Mouse (Mus musculus) neural tube, embryonic 14.5 days (tissue): ENCODE data around the gene Sgpl1. TPM values are rescaled to one million over a fixed set of nuclear protein-coding genes. Genes with fewer than 3 reads are reported as not detected.

Experiments used
- ATAC-seq: fragments of 200-750 bp; cut with Nextera tagmentation; 2 replicates; pipeline ENCODE4 v1.8.0; 2017; ENCODE audit warnings: low read depth, mild to moderate bottlenecking, moderate TSS enrichment, moderate library complexity
- H3K27ac ChIP-seq: fragments of 300-500 bp; sonication (generic); 2 replicates; pipeline ENCODE4 v1.5.1; 2014; ENCODE audit warnings: low read depth, mild to moderate bottlenecking, control low read depth, low read length, moderate library complexity, mixed read lengths
- H3K27me3 ChIP-seq: fragments of 300-500 bp; sonication (generic); 2 replicates; pipeline ENCODE4 v1.6.1; 2014; ENCODE audit warnings: low read length; ENCODE audit not compliant: control insufficient read depth, insufficient read depth
- H3K36me3 ChIP-seq: fragments of 300-500 bp; sonication (generic); 2 replicates; pipeline ENCODE4 v1.6.1; 2014; ENCODE audit warnings: low read length, mixed read lengths; ENCODE audit not compliant: control insufficient read depth, insufficient read depth
- H3K4me1 ChIP-seq: fragments of 300-500 bp; sonication (generic); 2 replicates; pipeline ENCODE4 v1.6.1; 2014; ENCODE audit warnings: low read length; ENCODE audit not compliant: control insufficient read depth, insufficient read depth
- H3K4me2 ChIP-seq: fragments of 300-500 bp; sonication (generic); 2 replicates; pipeline ENCODE4 v1.6.1; 2014; ENCODE audit warnings: mild to moderate bottlenecking, low read depth, low read length, control low read depth
- H3K4me3 ChIP-seq: fragments of 300-500 bp; sonication (generic); 2 replicates; pipeline ENCODE4 v1.5.1; 2014; ENCODE audit warnings: low read depth, low read length, control low read depth, mixed read lengths
- H3K9ac ChIP-seq: fragments of 300-500 bp; sonication (generic); replicated peaks from 2 replicates; pipeline ENCODE4 v1.6.1; 2014; ENCODE audit warnings: low read depth, mild to moderate bottlenecking, control low read depth, low read length, mixed read lengths
- H3K9me3 ChIP-seq: fragments of 300-500 bp; sonication (generic); 2 replicates; pipeline ENCODE4 v1.6.1; 2016; ENCODE audit warnings: low read length; ENCODE audit not compliant: control insufficient read depth
- WGBS: fragments of 180-500 bp; shearing (Covaris S2); extraction: QIAGEN DNeasy Blood & Tissue Kit; methylation state at CpG from one replicate; pipeline ENCODE4 v1.1.7; 2014; 5-methylcytosine and 5-hydroxymethylcytosine counted together
- polyA plus RNA-seq: library from polyadenylated mRNA; unstranded; fragments of >200 nt; fragmentation: Nextera tagmentation; extraction: Ambion mirVana; gene quantifications from 2 replicates; pipeline ENCODE4 v1.2.1, GENCODE M21; 2014

Gene Sgpl1
- polyA plus RNA-seq, 1 experiment from 2014 or later = 47.9 TPM

DNA sequence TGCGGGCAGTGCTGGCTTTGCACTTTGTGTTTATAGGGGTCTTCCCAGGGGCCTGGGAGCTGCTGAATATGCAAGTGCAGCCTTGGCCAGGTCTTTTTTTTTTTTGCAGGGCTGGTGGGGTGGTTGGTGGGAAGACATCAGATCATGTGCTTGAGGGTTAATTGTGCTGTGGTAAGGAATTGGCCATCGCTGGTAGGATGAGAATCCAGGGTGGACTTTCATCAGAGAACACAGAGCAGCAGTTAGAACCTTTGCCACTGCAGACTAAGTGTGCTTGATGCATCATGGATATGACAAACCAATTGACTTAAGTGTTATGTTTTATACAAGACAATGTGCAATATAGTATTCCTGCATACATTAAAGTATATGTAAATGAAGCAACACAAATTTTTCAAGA lies 62.1 kb downstream of the Sgpl1 start:
- Histone ChIP-seq H3K4me1 (peaks cover 9% of the 10 kb centered on the region; the same call in 1 of the 2 replicates), H3K36me3 (no peaks in the 10 kb centered on the region), H3K27me3 (no peaks in the 10 kb centered on the region), H3K4me2 (no peak overlapping the region), H3K4me3 (no peak overlapping the region), H3K27ac (no peak overlapping the region), H3K9ac (no peak overlapping the region), H3K9me3 (no peaks in the 10 kb centered on the region)
- no peak for ATAC-seq
- WGBS = 99% methylated on average over 2 of the region's 2 CpGs

DNA sequence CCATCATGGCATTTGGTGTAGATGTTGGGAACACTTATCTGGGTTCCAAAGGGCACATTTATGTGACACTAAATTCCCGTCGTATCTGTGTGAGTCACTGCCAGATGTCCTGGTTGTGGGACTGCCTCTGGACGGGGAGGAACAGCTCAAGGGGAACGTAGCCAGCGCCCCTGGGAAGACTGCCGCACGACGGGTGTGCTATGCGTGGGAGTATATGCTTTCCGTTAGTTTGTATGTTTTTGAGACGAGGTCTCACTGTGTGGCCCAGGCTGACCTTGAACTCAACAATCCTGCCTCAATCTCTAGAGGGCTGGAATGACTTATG lies 66.6 kb downstream of the Sgpl1 start:
- Histone ChIP-seq H3K27me3 (no peaks in the 10 kb centered on the region), H3K9me3 (no peaks in the 10 kb centered on the region), H3K4me1 (no peaks in the 10 kb centered on the region), H3K36me3 (no peaks in the 10 kb centered on the region), H3K27ac (no peak overlapping the region; the same call in 1 of the 2 replicates), H3K4me2 (peak overlapping the region; percentile 16), H3K4me3 (no peak overlapping the region), H3K9ac (no peak overlapping the region)
- no peak for ATAC-seq
- WGBS = 68% methylated on average over 11 of the region's 11 CpGs

DNA sequence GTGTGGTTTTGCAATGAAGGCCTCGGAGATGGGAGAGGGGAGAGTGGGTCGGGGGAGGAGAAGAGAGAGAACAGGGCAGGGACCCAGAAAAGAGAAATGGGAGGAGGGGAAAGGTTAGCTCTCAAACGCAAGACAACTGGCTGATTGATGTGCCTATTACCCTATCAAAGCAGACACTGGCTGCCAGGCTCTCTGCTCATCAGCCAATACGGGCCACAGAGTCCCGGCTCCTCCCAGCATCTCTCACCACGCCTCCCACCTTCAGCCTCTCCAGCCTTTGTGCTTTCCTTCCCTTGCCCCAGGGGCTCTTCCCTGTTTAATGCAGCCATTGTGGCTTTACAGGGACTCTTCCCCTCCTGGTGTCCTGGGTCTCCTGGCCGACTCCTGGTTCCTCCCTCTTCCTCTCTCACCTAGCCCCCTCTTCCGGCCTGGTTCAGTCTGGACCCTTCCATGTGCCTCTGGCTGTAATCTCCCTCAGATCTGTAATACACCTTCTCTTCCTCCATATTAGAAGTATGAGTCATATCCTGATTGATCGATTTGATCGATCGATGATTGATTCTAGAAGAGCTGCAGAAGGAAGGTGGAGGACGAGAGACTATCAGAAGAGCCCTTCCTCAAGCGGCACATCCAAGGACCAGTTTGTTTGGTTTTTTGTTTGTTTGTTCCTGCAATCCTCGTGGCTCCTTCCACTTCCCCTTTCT lies 67.1 kb downstream of the Sgpl1 start:
- Histone ChIP-seq H3K4me3 (no peak overlapping the region), H3K27ac (peak overlapping the region; percentile 55), H3K4me1 (no peaks in the 10 kb centered on the region), H3K27me3 (no peaks in the 10 kb centered on the region), H3K4me2 (peak overlapping the region; percentile 16), H3K9ac (0 out of 2 replicates have a peak overlapping the region, but pooled peaks have one; percentile 17), H3K36me3 (no peaks in the 10 kb centered on the region), H3K9me3 (no peaks in the 10 kb centered on the region)
- peak; percentile 97 for ATAC-seq
- 36% methylated on average over 14 of the region's 14 CpGs for WGBS

DNA sequence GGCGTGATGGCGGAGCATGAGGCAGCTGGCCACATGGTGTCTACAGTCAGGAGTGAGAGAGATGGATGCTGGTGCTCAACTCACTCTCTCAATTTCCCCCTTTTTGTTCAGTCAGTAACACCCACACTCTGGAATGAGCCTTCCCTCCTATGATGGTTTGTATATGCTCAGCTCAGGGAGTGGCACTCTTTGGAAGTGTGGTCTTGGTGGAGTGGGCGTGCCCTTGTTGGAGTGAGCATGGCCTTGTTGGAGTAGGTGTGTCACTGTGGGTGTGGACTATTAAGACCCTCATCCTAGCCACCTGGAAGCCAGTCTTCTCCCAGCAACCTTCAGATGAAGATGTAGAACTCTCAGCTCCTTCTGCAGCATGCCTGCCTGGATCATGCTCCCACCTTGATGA lies 71.9 kb downstream of the Sgpl1 start:
- H3K4me3 ChIP-seq = no peak overlapping the region
- no peak overlapping the region for H3K9ac ChIP-seq
- no peaks in the 10 kb centered on the region for H3K27me3 ChIP-seq
- no peaks in the 10 kb centered on the region for H3K9me3 ChIP-seq
- WGBS = 95% methylated on average over 3 of the region's 3 CpGs
- no peak overlapping the region for H3K27ac ChIP-seq
- no peak overlapping the region for H3K4me2 ChIP-seq
- H3K36me3 ChIP-seq = no peaks in the 10 kb centered on the region
- no peaks in the 10 kb centered on the region for H3K4me1 ChIP-seq
- ATAC-seq = no peak

DNA sequence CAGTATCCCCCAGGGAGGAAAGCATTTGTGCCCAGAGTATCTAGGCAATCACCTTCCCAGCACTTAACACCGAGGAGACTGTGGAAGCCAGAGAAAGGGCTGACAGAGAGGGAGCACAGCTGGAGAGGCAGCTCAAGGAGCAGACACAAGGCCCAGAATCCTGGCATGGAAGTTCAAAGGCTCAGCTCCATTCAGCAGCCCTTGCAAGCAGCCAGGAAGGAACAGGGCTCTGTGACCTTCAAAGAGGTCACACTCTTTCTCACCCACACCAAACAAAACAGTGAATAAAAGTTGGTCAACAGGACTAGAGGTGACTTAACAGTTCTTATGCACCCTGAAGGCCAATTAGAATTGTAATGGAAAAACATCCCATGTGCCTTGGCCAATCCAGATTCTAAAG lies 72.9 kb downstream of the Sgpl1 start:
- 6% methylated on average over 1 of the region's 1 CpGs for WGBS
- H3K4me3 ChIP-seq = no peak overlapping the region
- H3K36me3 ChIP-seq = no peaks in the 10 kb centered on the region
- peaks cover under 1% of the 10 kb centered on the region; the same call in 1 of the 2 replicates for H3K4me1 ChIP-seq
- H3K9me3 ChIP-seq = no peaks in the 10 kb centered on the region
- no peak overlapping the region for H3K27ac ChIP-seq
- H3K4me2 ChIP-seq = no peak overlapping the region
- ATAC-seq = no peak
- no peaks in the 10 kb centered on the region for H3K27me3 ChIP-seq
- H3K9ac ChIP-seq = no peak overlapping the region

DNA sequence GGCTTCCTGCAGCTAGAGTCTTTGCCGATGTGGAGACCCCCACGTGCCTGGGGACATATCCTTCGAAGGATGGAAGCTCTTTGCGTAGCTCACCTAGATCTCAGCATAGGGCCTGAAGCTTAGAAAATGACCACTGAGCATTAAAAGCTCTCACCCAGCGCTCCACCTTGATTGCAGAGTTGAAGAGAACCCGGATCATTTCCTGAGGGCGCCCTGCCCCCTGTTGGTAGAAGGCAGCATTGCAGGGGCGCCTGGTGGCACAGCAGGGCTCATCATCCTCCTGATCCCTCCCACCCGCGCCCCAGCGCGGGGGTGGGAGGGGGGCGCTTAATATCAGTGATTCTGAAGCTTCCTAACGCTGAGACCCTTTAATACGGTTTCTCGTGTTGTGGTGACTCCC lies 75.2 kb downstream of the Sgpl1 start:
- WGBS = 14% methylated on average over 16 of the region's 16 CpGs
- peaks cover 9% of the 10 kb centered on the region; the same call in 1 of the 2 replicates for H3K4me1 ChIP-seq
- no peak for ATAC-seq
- H3K36me3 ChIP-seq = no peaks in the 10 kb centered on the region
- H3K27ac ChIP-seq = no peak overlapping the region
- no peaks in the 10 kb centered on the region for H3K27me3 ChIP-seq
- no peak overlapping the region for H3K9ac ChIP-seq
- H3K4me2 ChIP-seq = no peak overlapping the region
- no peaks in the 10 kb centered on the region for H3K9me3 ChIP-seq
- H3K4me3 ChIP-seq = no peak overlapping the region

DNA sequence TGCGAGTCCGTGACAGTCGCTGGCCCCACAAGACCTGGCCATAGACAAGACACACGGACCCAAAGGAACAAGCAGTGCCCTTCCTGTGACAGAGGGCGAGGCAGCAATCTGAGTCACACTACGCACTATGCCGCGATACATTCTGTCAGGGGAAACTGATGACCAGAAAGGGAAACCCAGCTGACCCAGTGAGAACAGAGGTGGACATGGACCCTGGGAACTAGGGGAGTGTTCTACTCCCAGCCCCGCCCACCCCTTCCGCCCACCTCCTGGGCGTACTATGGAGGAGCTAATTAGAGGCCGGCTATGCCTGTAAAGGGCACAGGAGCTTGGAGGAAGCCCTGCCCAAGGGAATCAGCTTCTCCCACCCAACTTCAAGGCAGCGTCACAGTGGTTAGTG lies 78.3 kb downstream of the Sgpl1 start:
- Histone ChIP-seq H3K4me3 (no peak overlapping the region), H3K4me1 (peaks cover 9% of the 10 kb centered on the region; the same call in 1 of the 2 replicates), H3K36me3 (no peaks in the 10 kb centered on the region), H3K27me3 (no peaks in the 10 kb centered on the region), H3K4me2 (peak overlapping the region; percentile 23; the same call in 1 of the 2 replicates), H3K9me3 (no peaks in the 10 kb centered on the region), H3K9ac (no peak overlapping the region), H3K27ac (no peak overlapping the region)
- WGBS = 5% methylated on average over 13 of the region's 13 CpGs
- ATAC-seq = peak; percentile 26; the same call in 1 of the 2 replicates

DNA sequence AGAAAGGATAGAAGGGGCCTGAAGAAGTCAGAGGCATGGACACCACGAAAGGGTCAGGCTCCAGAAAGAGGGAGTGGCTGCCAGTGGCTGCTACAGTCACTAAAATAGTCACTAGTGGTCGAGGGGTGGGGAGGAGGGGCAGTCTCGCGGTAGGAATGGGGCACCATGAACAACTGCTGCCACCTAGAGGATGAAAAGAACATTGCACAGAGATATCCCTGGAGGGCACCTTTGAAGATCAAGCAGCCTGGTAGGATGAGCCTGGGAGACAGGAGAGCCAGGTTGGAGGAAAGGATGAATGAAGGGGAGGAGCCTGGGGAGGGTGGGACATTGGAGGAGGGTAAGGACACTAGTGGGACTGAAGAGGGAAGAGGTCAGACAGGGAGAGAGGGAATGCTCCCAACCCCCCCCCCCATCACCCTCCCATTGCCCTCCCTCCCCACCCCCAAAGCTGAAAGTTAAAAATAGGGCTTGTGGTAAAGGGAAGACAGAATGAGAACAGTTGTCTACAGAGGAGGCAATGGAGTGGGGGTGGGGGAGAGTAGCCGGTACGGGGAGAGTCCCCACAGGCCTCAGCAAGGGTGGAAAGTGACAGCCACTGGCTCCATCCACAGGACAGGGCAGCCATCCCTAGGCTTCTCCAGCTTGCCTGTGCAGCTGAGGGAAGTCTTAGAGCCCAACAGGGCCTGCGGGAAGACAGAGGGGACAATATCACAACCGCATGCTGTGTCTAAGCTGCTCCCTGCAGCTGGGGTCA lies 78.9 kb downstream of the Sgpl1 start:
- Histone ChIP-seq H3K36me3 (no peaks in the 10 kb centered on the region), H3K4me1 (peaks cover 9% of the 10 kb centered on the region; the same call in 1 of the 2 replicates), H3K4me2 (no peak overlapping the region), H3K27ac (no peak overlapping the region), H3K9ac (no peak overlapping the region), H3K9me3 (no peaks in the 10 kb centered on the region), H3K27me3 (no peaks in the 10 kb centered on the region), H3K4me3 (no peak overlapping the region)
- 3% methylated on average over 8 of the region's 8 CpGs for WGBS
- ATAC-seq = no peak; the same call in 1 of the 2 replicates

DNA sequence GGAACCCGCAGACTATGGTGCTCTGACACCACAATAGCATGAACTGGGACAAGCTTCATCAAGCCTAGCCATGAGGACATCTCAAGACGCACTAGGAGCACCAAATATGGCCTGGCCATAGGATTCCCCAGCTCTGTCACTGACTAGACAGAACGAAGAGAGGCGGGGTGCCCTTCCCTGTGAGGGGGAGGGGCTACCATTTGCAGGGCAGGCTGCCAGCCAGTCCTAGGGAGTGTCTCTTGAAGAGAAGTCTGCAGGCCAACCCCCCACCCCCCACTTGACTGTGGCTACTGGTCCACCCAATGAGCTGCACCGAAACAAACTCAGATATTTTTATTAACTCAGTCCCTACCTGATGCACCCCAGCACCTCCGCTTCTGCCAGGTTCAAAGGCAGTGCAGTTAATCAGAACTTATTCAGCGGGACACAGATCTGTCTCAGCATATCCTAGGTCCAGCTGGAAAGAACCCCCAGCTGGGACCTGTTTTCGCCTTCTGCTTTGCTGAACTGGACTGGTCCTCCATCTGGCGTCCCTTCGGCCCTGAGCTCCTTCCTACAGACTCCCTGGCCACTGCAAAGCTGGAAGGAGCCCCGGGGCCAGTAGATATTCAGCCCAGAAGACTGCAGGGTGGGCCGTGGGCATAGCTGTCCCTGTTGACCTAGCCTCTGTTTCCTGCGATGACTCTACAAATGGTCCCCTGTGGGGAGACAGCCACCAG lies 82.1 kb downstream of the Sgpl1 start:
- H3K4me3 ChIP-seq = no peak overlapping the region

More for the DNA sequence above, 82.1 kb downstream of the Sgpl1 start:
- Histone ChIP-seq H3K9ac (no peak overlapping the region), H3K9me3 (no peaks in the 10 kb centered on the region), H3K27me3 (no peaks in the 10 kb centered on the region), H3K27ac (no peak overlapping the region), H3K36me3 (no peaks in the 10 kb centered on the region), H3K4me1 (peaks cover 9% of the 10 kb centered on the region; the same call in 1 of the 2 replicates), H3K4me2 (no peak overlapping the region)
- WGBS = 59% methylated on average over 13 of the region's 13 CpGs
- no peak for ATAC-seq
